In the genomic region with DNA sequence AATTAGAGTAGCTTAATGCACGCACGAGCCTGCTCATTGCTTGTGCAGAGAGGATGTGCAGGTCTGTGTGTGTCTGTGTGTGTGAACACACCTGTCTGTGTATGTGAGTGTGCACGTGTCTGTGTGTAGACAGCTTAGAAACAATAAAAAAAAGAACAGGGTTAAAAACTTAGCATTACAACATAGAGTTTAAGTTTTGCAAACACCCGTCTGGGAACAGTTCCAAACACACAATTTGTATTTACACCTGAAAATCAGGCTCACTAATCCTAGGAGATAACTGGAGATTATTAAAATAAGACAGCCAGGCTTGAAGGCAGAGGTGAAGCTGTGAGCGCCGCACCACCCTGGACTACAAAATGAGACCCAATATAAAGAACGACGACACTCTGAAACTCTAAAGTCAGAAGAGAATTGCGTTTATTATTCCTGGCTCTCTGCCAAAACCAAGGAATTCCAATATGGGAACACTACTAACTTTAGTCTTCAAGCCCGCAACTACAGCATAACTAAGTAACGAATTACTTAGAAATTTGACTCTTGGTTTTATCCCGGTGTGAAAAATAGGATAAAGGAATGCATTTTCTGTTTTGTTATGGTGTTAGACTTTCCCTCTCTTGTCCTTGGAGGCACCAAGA, we compare ENCODE assay signal across 8 mouse cellular contexts. TPM values are rescaled to one million over a fixed set of nuclear protein-coding genes. Genes with fewer than 3 reads are reported as not detected.
DNase-seq lines count a peak whose midpoint lies in the region; ATAC-seq lines count a peak whose summit lies in the region.

No protein-coding gene starts in this region.

- no peak overlapping the region for H3K9ac ChIP-seq in kidney, embryonic 14.5 days (ENCODE audit: low read depth, low read length)
- 0 out of 2 replicates have a peak overlapping the region, but pooled peaks have one; percentile 9 for H3K9ac ChIP-seq in hindbrain, embryonic 12.5 days
- no peak overlapping the region for H3K9ac ChIP-seq in midbrain, embryonic 13.5 days (replicated peaks)

- H3K9me3 ChIP-seq in kidney, embryonic 14.5 days (ENCODE audit: control insufficient read depth, low read length) = no peaks in the 10 kb centered on the region
- no peaks in the 10 kb centered on the region for H3K9me3 ChIP-seq in hindbrain, embryonic 12.5 days (replicated peaks)
- no peaks in the 10 kb centered on the region for H3K9me3 ChIP-seq in midbrain, embryonic 13.5 days

- no peaks in the 10 kb centered on the region for H3K27me3 ChIP-seq in kidney, embryonic 14.5 days (ENCODE audit: control insufficient read depth, insufficient read depth, low read length)
- no peaks in the 10 kb centered on the region for H3K27me3 ChIP-seq in hindbrain, embryonic 12.5 days
- no peaks in the 10 kb centered on the region for H3K27me3 ChIP-seq in midbrain, embryonic 13.5 days

- H3K36me3 ChIP-seq in kidney, embryonic 14.5 days (ENCODE audit: control insufficient read depth, insufficient read depth, low read length) = peaks cover 14% of the 10 kb centered on the region; the same call in 1 of the 2 replicates
- H3K36me3 ChIP-seq in hindbrain, embryonic 12.5 days = peaks cover 7% of the 10 kb centered on the region; the same call in 1 of the 2 replicates
- peaks cover 5% of the 10 kb centered on the region; the same call in 1 of the 2 replicates for H3K36me3 ChIP-seq in midbrain, embryonic 13.5 days

- no peak overlapping the region for H3K27ac ChIP-seq in kidney, embryonic 14.5 days (ENCODE audit: low read depth, low read length)
- no peak overlapping the region for H3K27ac ChIP-seq in hindbrain, embryonic 12.5 days
- no peak overlapping the region for H3K27ac ChIP-seq in midbrain, embryonic 13.5 days

- peak overlapping the region; percentile 52 for H3K4me2 ChIP-seq in kidney, embryonic 14.5 days (replicated peaks; ENCODE audit: low read depth, low read length)
- H3K4me2 ChIP-seq in hindbrain, embryonic 12.5 days (replicated peaks) = peak overlapping the region; percentile 64
- H3K4me2 ChIP-seq in midbrain, embryonic 13.5 days (replicated peaks) = peak overlapping the region; percentile 64

- peak overlapping the region; percentile 82 for H3K4me3 ChIP-seq in kidney, embryonic 14.5 days (ENCODE audit: low read length)
- H3K4me3 ChIP-seq in hindbrain, embryonic 12.5 days = peak overlapping the region; percentile 79; the same call in 1 of the 2 replicates
- peak overlapping the region; percentile 55 for H3K4me3 ChIP-seq in midbrain, embryonic 13.5 days (replicated peaks)

- H3K4me1 ChIP-seq in kidney, embryonic 14.5 days (ENCODE audit: control insufficient read depth, insufficient read depth, low read length) = peaks cover 6% of the 10 kb centered on the region
- H3K4me1 ChIP-seq in hindbrain, embryonic 12.5 days = peaks cover 17% of the 10 kb centered on the region; the same call in 1 of the 2 replicates
- H3K4me1 ChIP-seq in midbrain, embryonic 13.5 days (replicated peaks) = peaks cover 18% of the 10 kb centered on the region

- 29% methylated on average over 12 of the region's 12 CpGs for WGBS in kidney, embryonic 14.5 days
- WGBS in hindbrain, embryonic 12.5 days = 49% methylated on average over 12 of the region's 12 CpGs
- 30% methylated on average over 12 of the region's 12 CpGs for WGBS in midbrain, embryonic 13.5 days

- no peak for DNase-seq in kidney, postnatal 25 days
- DNase-seq in brain, adult 2 months (ENCODE audit: low read depth, low spot score) = peak; percentile 12
- DNase-seq in urinary bladder, postnatal 10 days (ENCODE audit: low spot score) = no peak

- no peak for ATAC-seq in kidney, embryonic 14.5 days (ENCODE audit: low FRiP score, low TSS enrichment)
- ATAC-seq in hindbrain, embryonic 12.5 days (ENCODE audit: low FRiP score) = no peak
- no peak for ATAC-seq in midbrain, embryonic 13.5 days
- no peak for ATAC-seq in monocyte, adult 5-6 weeks (replicated peaks; ENCODE audit: insufficient number of reproducible peaks, low FRiP score, low TSS enrichment, poor library complexity, severe bottlenecking)
- ATAC-seq in inflammation-experienced regulatory T-cells, adult 6 months = no peak

RNA-seq across cellular contexts. Expression of gene Acadm, which starts 1.3 kb away (rescaled TPM):
- polyA plus RNA-seq in kidney, embryonic 14.5 days (2014; fragmentation: Nextera tagmentation; extraction: Ambion mirVana) = 73.4 and 81.1 TPM in 2 replicates
- 61.0 and 68.9 TPM in 2 replicates for polyA plus RNA-seq in hindbrain, embryonic 12.5 days (2016; fragmentation: Nextera tagmentation; extraction: Ambion mirVana)
- polyA plus RNA-seq in midbrain, embryonic 13.5 days (2015; fragmentation: Nextera tagmentation; extraction: Ambion mirVana) = 50.6 and 53.7 TPM in 2 replicates
- 105 to 153 TPM (median 144 TPM) in 3 replicates for total RNA-seq in monocyte, adult 5-6 weeks (2017)
- polyA plus RNA-seq in inflammation-experienced regulatory T-cells, adult 6 months (2017; shearing (Covaris generic)) = 10 to 100 TPM; 23.7 to 43.7 (median 40.4) TPM

RNA-seq across cellular contexts. Expression of gene Slc44a5, which starts 30.1 kb away (rescaled TPM):
- 0.44 and 0.81 TPM in 2 replicates for polyA plus RNA-seq in kidney, embryonic 14.5 days (2014; fragmentation: Nextera tagmentation; extraction: Ambion mirVana)
- polyA plus RNA-seq in hindbrain, embryonic 12.5 days (2016; fragmentation: Nextera tagmentation; extraction: Ambion mirVana) = 5.7 and 6.1 TPM in 2 replicates
- 6.8 and 7.4 TPM in 2 replicates for polyA plus RNA-seq in midbrain, embryonic 13.5 days (2015; fragmentation: Nextera tagmentation; extraction: Ambion mirVana)
- not detected in 3 replicates for total RNA-seq in monocyte, adult 5-6 weeks (2017)
- polyA plus RNA-seq in inflammation-experienced regulatory T-cells, adult 6 months (2017; shearing (Covaris generic)) = not detected

RNA-seq across cellular contexts. Expression of gene Rabggtb, which starts 30.3 kb away (rescaled TPM):
- 62.5 and 68.2 TPM in 2 replicates for polyA plus RNA-seq in kidney, embryonic 14.5 days (2014; fragmentation: Nextera tagmentation; extraction: Ambion mirVana)
- 36.5 and 37.4 TPM in 2 replicates for polyA plus RNA-seq in hindbrain, embryonic 12.5 days (2016; fragmentation: Nextera tagmentation; extraction: Ambion mirVana)
- 42.4 and 47.2 TPM in 2 replicates for polyA plus RNA-seq in midbrain, embryonic 13.5 days (2015; fragmentation: Nextera tagmentation; extraction: Ambion mirVana)
- total RNA-seq in monocyte, adult 5-6 weeks (2017) = 66.2 to 71.0 TPM (median 70.0 TPM) in 3 replicates
- 10 to 100 TPM; 39.3 to 47.9 (median 45.2) TPM for polyA plus RNA-seq in inflammation-experienced regulatory T-cells, adult 6 months (2017; shearing (Covaris generic))

RNA-seq across cellular contexts. Expression of gene Msh4, which starts 37.2 kb away (rescaled TPM):
- polyA plus RNA-seq in kidney, embryonic 14.5 days (2014; fragmentation: Nextera tagmentation; extraction: Ambion mirVana) = 0.17 and 0.35 TPM in 2 replicates
- 0.06 and 0.17 TPM in 2 replicates for polyA plus RNA-seq in hindbrain, embryonic 12.5 days (2016; fragmentation: Nextera tagmentation; extraction: Ambion mirVana)
- 0.13 and 0.14 TPM in 2 replicates for polyA plus RNA-seq in midbrain, embryonic 13.5 days (2015; fragmentation: Nextera tagmentation; extraction: Ambion mirVana)
- 0.19 TPM in 1 of 3 replicates, not detected in the others for total RNA-seq in monocyte, adult 5-6 weeks (2017)
- polyA plus RNA-seq in inflammation-experienced regulatory T-cells, adult 6 months (2017; shearing (Covaris generic)) = under 1 TPM in 1 of 3 experiments, not detected in 2; 0.19 TPM
